Mouse (Mus musculus): ENCODE data around the gene Trim50.

The Trim50 gene

GRCm38 (mm10) chr5:135369787-135370654 is 16.9 kb downstream of the Trim50 start, which contains the start of gene Nsun5:
TSS of gene Nsun5 (plus strand) at chr5:135369953.
- peak; percentile 95 for DNase-seq (ENCODE audit: low spot score)

- no peak for DNase-seq (ENCODE audit: low spot score)
Observed at GRCm38 (mm10) chr5:135371195-135371594, 18.1 kb downstream of the Trim50 start.

GRCm38 (mm10) chr5:135373601-135374000 is 20.5 kb downstream of the Trim50 start:
- DNase-seq (ENCODE audit: low spot score): no peak

DNA sequence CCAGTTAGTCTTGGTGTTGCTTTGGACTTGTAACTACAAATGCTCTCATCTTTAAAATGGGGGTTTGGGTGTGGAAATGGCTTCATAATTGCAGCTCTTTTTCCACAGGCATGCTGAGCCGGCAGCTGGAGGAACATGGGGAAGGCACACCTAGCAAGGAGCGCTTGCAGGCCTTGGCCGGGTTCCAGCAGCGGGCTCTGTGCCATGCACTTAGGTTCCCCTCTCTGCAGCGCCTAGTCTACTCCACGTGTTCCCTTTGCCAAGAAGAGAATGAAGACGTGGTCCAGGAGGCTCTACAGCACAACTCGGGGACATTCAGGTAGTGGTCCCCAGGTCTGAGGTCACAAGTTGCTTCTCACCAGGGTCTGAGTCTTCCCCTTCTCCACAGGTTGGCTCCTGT is 22.1 kb downstream of the Trim50 start:
- DNase-seq (ENCODE audit: low spot score): no peak

- no peak for DNase-seq (ENCODE audit: low spot score)
Observed at GRCm38 (mm10) chr5:135376341-135376740, 23.2 kb downstream of the Trim50 start.

- no peak for DNase-seq (ENCODE audit: low spot score)
Observed at GRCm38 (mm10) chr5:135380681-135381080, 27.6 kb downstream of the Trim50 start.

- no peak for DNase-seq (ENCODE audit: low spot score)
Observed at GRCm38 (mm10) chr5:135381356-135381925, 28.3 kb downstream of the Trim50 start.

GRCm38 (mm10) chr5:135382746-135383145 is 29.7 kb downstream of the Trim50 start:
- DNase-seq (ENCODE audit: low spot score): no peak

- no peak for DNase-seq (ENCODE audit: low spot score)
Observed at GRCm38 (mm10) chr5:135383771-135384170, 30.7 kb downstream of the Trim50 start.

- DNase-seq (ENCODE audit: low spot score): peak; percentile 83
Observed at GRCm38 (mm10) chr5:135394004-135394823, 41.1 kb downstream of the Trim50 start, which contains the start of gene Pom121. TSS of gene Pom121 (minus strand) at chr5:135394546.

- DNase-seq (ENCODE audit: low spot score): peak; percentile 55
Observed at GRCm38 (mm10) chr5:135395826-135396225, 42.7 kb downstream of the Trim50 start.

DNA sequence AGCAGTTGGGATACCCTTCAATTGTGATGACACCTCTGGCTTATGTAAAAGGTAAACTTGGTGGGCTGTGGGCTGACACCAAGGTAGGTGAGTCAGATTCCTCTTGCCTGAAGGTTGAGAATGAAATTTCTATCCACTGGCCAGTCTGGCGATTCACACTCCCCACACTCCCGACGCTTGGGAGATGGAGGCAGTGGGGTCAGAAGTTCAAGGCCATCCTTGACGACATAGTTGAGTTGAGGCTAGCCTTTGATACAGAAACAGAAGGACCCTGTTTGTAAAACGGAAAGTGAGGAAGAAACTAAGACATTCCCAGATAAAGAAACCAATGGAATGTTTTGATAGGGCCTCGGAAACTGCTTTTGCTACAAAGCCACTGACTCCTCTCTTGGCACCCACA is 46.3 kb downstream of the Trim50 start:
- no peak for DNase-seq (ENCODE audit: low spot score)

GRCm38 (mm10) chr5:135400244-135400643 is 47.1 kb downstream of the Trim50 start:
- peak; percentile 81 for DNase-seq (ENCODE audit: low spot score)

DNA sequence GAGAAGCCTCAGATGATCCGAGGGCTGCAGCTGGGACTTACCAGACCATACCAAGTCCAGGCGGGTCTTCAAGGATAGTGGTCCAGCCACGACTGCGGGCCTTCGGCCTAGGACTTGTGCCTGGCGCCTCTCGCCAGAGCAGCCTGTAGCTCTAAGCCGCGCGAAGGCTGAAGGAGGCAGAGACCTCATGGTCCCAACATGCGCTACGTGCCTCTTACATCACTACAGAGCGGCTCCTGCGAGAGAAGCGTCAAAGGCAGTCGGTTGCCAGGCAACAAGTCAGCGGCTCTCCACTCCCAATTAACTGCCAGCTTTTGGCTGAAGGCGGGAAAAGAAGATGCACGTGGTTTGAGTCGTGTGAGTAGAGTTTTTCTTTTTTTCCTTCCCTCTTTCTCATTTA is 51.5 kb downstream of the Trim50 start:
- DNase-seq (ENCODE audit: low spot score): peak; percentile 41

- DNase-seq (ENCODE audit: low spot score): no peak
Observed at GRCm38 (mm10) chr5:135405437-135405836, 52.3 kb downstream of the Trim50 start.

GRCm38 (mm10) chr5:135408114-135408513 is 55.0 kb downstream of the Trim50 start:
- DNase-seq (ENCODE audit: low spot score): no peak

DNA sequence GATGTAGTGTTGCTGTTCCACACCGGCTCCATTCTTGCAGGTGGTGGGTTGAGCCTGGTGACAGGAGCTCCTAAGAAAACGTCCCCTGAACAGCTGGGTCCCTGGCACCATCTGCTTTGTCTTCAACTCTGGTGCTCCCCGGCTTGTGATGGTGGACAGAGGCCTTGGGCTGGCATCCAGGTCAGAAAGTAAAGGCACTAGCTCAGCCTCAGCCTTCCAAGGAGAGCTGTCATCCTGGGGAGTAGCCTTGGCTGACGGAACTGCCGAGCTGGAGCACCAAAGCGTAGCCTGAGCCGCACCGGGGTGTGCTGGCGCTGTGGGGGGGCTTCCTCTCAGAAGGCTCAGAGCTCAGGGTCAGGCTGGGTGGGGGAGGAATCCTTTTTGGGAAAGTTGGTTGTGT is 57.2 kb downstream of the Trim50 start:
- no peak for DNase-seq (ENCODE audit: low spot score)
